Mouse (Mus musculus) kidney, adult 2 months (tissue): ENCODE results near the gene Mst1.

Experiments used
- CTCF ChIP-seq: fragments of 200-500 bp; conservative IDR thresholded peaks from 2 replicates; pipeline ENCODE4 v1.5.1; 2011; ENCODE audit warnings: low read depth, mild to moderate bottlenecking, control low read depth, low read length, moderate library complexity, mixed read lengths; ENCODE audit not compliant: insufficient read depth, insufficient read length
- POLR2A ChIP-seq: fragments of 200-500 bp; IDR thresholded peaks from one replicate; pipeline ENCODE4 v1.6.1; 2011; ENCODE audit warnings: low read depth, low read length, control low read depth

- TF ChIP-seq CTCF (no peak), POLR2A (no peak)
Measured at GRCm38 (mm10) chr9:108062142-108062541, 18.1 kb upstream of the Mst1 start.
